Mouse (Mus musculus) ES-E14 (cell line): Measurements from ENCODE around the gene Eid2b.

Experiments used
- MAFK ChIP-seq: IDR thresholded peaks from 2 replicates; pipeline ENCODE4 v1.6.1; 2014; ENCODE audit warnings: mild to moderate bottlenecking, low read depth, low read length, inconsistent platforms; ENCODE audit not compliant: insufficient read depth
- ZC3H11A ChIP-seq: IDR thresholded peaks from 2 replicates; pipeline ENCODE4 v1.6.1; 2012; ENCODE audit warnings: low read depth, mild to moderate bottlenecking, inconsistent platforms, low read length, borderline replicate concordance
- ZNF384 ChIP-seq: IDR thresholded peaks from 2 replicates; pipeline ENCODE4 v1.6.1; 2012; ENCODE audit warnings: low read depth, low read length, inconsistent platforms

- TF ChIP-seq ZNF384 (no peak), MAFK (no peak), ZC3H11A (no peak)
These were observed 13.8 kb upstream of the Eid2b start for GRCm38 (mm10) chr7:28263786-28264185.
